Mouse (Mus musculus): ENCODE measurements around the gene Macrod2.

- TF ChIP-seq CTCF (IDR thresholded peaks at IDR 0.05; ENCODE audit: insufficient read depth, low read depth, low read length) = no peak
- TF ChIP-seq POLR2A (IDR thresholded peaks at IDR 0.05; ENCODE audit: insufficient read depth, low read depth, low read length) = no peak
Measured at GRCm38 (mm10) chr2:141870930-141871329, 1475.8 kb downstream of the Macrod2 start.
